Mouse (Mus musculus) lung, postnatal 0 days (tissue): ENCODE measurements at regions not wholly inside any gene's neighbourhood (a gene's known extent, or its start where the extent isn't known, plus 50 kb on each side); places are given as distances from the start of the nearest gene placed in this dataset.

Experiments used
- ATAC-seq: fragments of 200-750 bp; cut with Nextera tagmentation; 2 replicates; pipeline ENCODE4 v1.8.0; 2017; ENCODE audit warnings: moderate library complexity
- DNase-seq: peaks from one replicate; pipeline ENCODE4 v3.0.0-alpha.2; 2016; ENCODE audit warnings: low spot score
- H3K27ac ChIP-seq: fragments of 300-500 bp; sonication (generic); 2 replicates; pipeline ENCODE4 v1.5.1; 2014; ENCODE audit warnings: antibody characterized with exemption, mild to moderate bottlenecking, low read length, mixed read lengths
- H3K27me3 ChIP-seq: fragments of 300-500 bp; sonication (generic); replicated peaks from 2 replicates; pipeline ENCODE4 v1.6.1; 2014; ENCODE audit warnings: low read length, mixed read lengths; ENCODE audit not compliant: insufficient read depth
- H3K36me3 ChIP-seq: fragments of 300-500 bp; sonication (generic); 2 replicates; pipeline ENCODE4 v1.6.1; 2014; ENCODE audit warnings: low read length, mixed read lengths; ENCODE audit not compliant: insufficient read depth
- H3K4me1 ChIP-seq: fragments of 300-500 bp; sonication (generic); 2 replicates; pipeline ENCODE4 v1.6.1; 2014; ENCODE audit warnings: antibody characterized with exemption, low read depth, low read length, mixed read lengths; ENCODE audit not compliant: insufficient read depth
- H3K4me2 ChIP-seq: fragments of 300-500 bp; sonication (generic); replicated peaks from 2 replicates; pipeline ENCODE4 v1.6.1; 2014; ENCODE audit warnings: low read depth, mild to moderate bottlenecking, low read length, moderate library complexity, mixed read lengths
- H3K4me3 ChIP-seq: fragments of 300-500 bp; sonication (generic); 2 replicates; pipeline ENCODE4 v1.5.1; 2014; ENCODE audit warnings: low read depth, low read length
- H3K9ac ChIP-seq: fragments of 300-500 bp; sonication (generic); replicated peaks from 2 replicates; pipeline ENCODE4 v1.6.1; 2014; ENCODE audit warnings: low read depth, mild to moderate bottlenecking
- H3K9me3 ChIP-seq: fragments of 300-500 bp; sonication (generic); 2 replicates; pipeline ENCODE4 v1.6.1; 2016; ENCODE audit warnings: low read length, mixed read lengths
- CTCF ChIP-seq: IDR thresholded peaks from 2 replicates; pipeline ENCODE4 v1.5.1; 2016; ENCODE audit warnings: antibody characterized with exemption, mild to moderate bottlenecking
- EP300 ChIP-seq: IDR thresholded peaks from 2 replicates; pipeline ENCODE4 v1.6.1; 2016; ENCODE audit warnings: antibody characterized with exemption, mild to moderate bottlenecking, control low read depth
- WGBS: fragments of 180-500 bp; shearing (Covaris S2); extraction: QIAGEN DNeasy Blood & Tissue Kit; methylation state at CpG from one replicate; pipeline ENCODE4 v1.1.7; 2014; 5-methylcytosine and 5-hydroxymethylcytosine counted together

GRCm38 (mm10) chr6:78899952-78900351, 431.3 kb upstream of the Reg3g start:
- Histone ChIP-seq H3K4me2 (no peak overlapping the region), H3K4me3 (no peak overlapping the region), H3K27ac (no peak overlapping the region), H3K4me1 (no peaks in the 10 kb centered on the region), H3K9ac (no peak overlapping the region), H3K36me3 (no peaks in the 10 kb centered on the region), H3K9me3 (no peaks in the 10 kb centered on the region), H3K27me3 (no peaks in the 10 kb centered on the region)
- 5% methylated on average over 2 of the region's 2 CpGs for WGBS
- DNase-seq: peak; percentile 32
- TF ChIP-seq CTCF: peak; percentile 65
- TF ChIP-seq EP300: no peak
- no peak for ATAC-seq

GRCm38 (mm10) chr6:78892730-78893129, 424.1 kb upstream of the Reg3g start:
- Histone ChIP-seq H3K9me3 (no peaks in the 10 kb centered on the region), H3K27ac (no peak overlapping the region), H3K9ac (no peak overlapping the region), H3K4me3 (no peak overlapping the region), H3K4me1 (no peaks in the 10 kb centered on the region), H3K27me3 (no peaks in the 10 kb centered on the region), H3K4me2 (no peak overlapping the region), H3K36me3 (no peaks in the 10 kb centered on the region)
- no peak for ATAC-seq
- DNase-seq: no peak
- TF ChIP-seq EP300 (no peak), CTCF (no peak)
- WGBS: 29% methylated on average over 3 of the region's 3 CpGs

- Histone ChIP-seq H3K27me3 (no peaks in the 10 kb centered on the region), H3K4me1 (no peaks in the 10 kb centered on the region), H3K27ac (no peak overlapping the region), H3K4me3 (no peak overlapping the region), H3K9ac (no peak overlapping the region), H3K9me3 (no peaks in the 10 kb centered on the region), H3K4me2 (no peak overlapping the region), H3K36me3 (no peaks in the 10 kb centered on the region)
- no peak for DNase-seq
- no peak for TF ChIP-seq EP300
- no peak for TF ChIP-seq CTCF
- no peak for ATAC-seq
Measured at GRCm38 (mm10) chr6:78863031-78863430, 394.4 kb upstream of the Reg3g start.

GRCm38 (mm10) chr6:78841261-78841660, 372.6 kb upstream of the Reg3g start:
- Histone ChIP-seq H3K9ac (no peak overlapping the region), H3K27me3 (no peaks in the 10 kb centered on the region), H3K9me3 (no peaks in the 10 kb centered on the region), H3K4me3 (no peak overlapping the region), H3K27ac (no peak overlapping the region), H3K4me2 (no peak overlapping the region), H3K36me3 (no peaks in the 10 kb centered on the region), H3K4me1 (no peaks in the 10 kb centered on the region)
- ATAC-seq: no peak
- TF ChIP-seq EP300 (no peak), CTCF (no peak)
- WGBS: 50% methylated on average over 2 of the region's 2 CpGs
- DNase-seq: no peak

- TF ChIP-seq EP300 (no peak), CTCF (no peak)
- Histone ChIP-seq H3K9me3 (no peaks in the 10 kb centered on the region), H3K9ac (no peak overlapping the region), H3K36me3 (no peaks in the 10 kb centered on the region), H3K4me1 (no peaks in the 10 kb centered on the region), H3K4me3 (no peak overlapping the region), H3K4me2 (no peak overlapping the region), H3K27ac (no peak overlapping the region), H3K27me3 (no peaks in the 10 kb centered on the region)
- 32% methylated on average over 6 of the region's 6 CpGs for WGBS
- DNase-seq: no peak
- ATAC-seq: no peak
Measured at GRCm38 (mm10) chr6:78825901-78826629, 357.4 kb upstream of the Reg3g start.

GRCm38 (mm10) chr6:78821251-78821650, 352.6 kb upstream of the Reg3g start:
- H3K4me1 ChIP-seq: no peaks in the 10 kb centered on the region
- no peak overlapping the region for H3K4me2 ChIP-seq
- no peak overlapping the region for H3K9ac ChIP-seq
- H3K4me3 ChIP-seq: no peak overlapping the region
- DNase-seq (no peak), ATAC-seq (no peak)
- H3K9me3 ChIP-seq: no peaks in the 10 kb centered on the region
- H3K36me3 ChIP-seq: no peaks in the 10 kb centered on the region
- no peak overlapping the region for H3K27ac ChIP-seq
- TF ChIP-seq EP300 (no peak), CTCF (no peak)
- 84% methylated on average over 1 of the region's 1 CpGs for WGBS
- H3K27me3 ChIP-seq: no peaks in the 10 kb centered on the region

GRCm38 (mm10) chr6:78797013-78797412, 328.3 kb upstream of the Reg3g start:
- no peaks in the 10 kb centered on the region for H3K4me1 ChIP-seq
- no peak for ATAC-seq
- H3K9ac ChIP-seq: no peak overlapping the region
- no peaks in the 10 kb centered on the region for H3K36me3 ChIP-seq
- H3K27ac ChIP-seq: no peak overlapping the region
- no peak overlapping the region for H3K4me3 ChIP-seq
- no peak for DNase-seq
- H3K9me3 ChIP-seq: no peaks in the 10 kb centered on the region
- WGBS: 40% methylated on average over 2 of the region's 2 CpGs
- H3K27me3 ChIP-seq: no peaks in the 10 kb centered on the region
- no peak for TF ChIP-seq CTCF
- TF ChIP-seq EP300: no peak
- H3K4me2 ChIP-seq: no peak overlapping the region
